12 mouse cellular contexts compared by ENCODE assay signal in the genomic region with DNA sequence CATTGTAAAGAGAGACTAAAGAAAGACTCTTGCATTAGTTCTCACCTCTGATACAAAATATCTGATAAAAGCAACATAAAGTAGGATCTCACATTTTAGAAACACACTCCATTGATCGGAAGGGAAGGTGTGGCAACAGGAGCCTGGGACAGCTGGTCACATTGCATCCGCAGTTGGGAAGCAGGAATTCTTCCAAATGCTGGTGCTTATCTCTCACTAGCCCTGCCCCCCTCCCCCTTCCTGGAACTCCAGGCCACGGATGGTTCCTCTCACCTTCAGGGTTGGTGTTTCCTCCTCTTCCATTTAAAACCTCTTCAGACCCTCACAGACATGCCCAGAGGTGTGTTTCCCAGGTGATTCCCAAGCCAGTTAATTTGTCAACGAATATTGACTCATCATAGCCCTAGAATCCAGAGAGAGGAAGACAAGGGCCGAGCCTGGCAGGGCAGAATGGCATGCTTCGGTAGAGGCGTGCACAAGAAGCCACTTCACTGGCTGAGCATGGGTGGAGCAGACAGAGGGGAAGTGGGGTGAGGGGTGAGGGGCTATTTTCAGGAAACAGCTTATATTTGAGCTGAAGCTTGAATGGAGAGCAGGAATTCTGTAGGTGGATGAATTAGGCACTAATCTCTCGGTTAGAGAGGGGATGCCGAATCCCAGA. TPM values are rescaled to one million over a fixed set of nuclear protein-coding genes. Genes with fewer than 3 reads are reported as not detected.
DNase-seq lines count a peak whose midpoint lies in the region; ATAC-seq lines count a peak whose summit lies in the region.
"Had no signal": no experiment of that assay in that cellular context is flagged by ENCODE, and none has a peak within 500 bp of the region (broad histone marks: within the 10 kb centered on the region; RNA-seq: fewer than 3 reads in every experiment).

No protein-coding gene starts in this region.

- H3K4me2 ChIP-seq in forebrain, embryonic 11.5 days (ENCODE audit: low read depth, low read length, severe bottlenecking), result no peak overlapping the region
- peak overlapping the region; percentile 35 for H3K4me2 ChIP-seq in lung, embryonic 15.5 days
- no peak overlapping the region for H3K4me2 ChIP-seq in limb, embryonic 12.5 days
- H3K4me2 ChIP-seq in neural tube, embryonic 15.5 days, result no peak overlapping the region
- no peak overlapping the region for H3K4me2 ChIP-seq in forebrain, embryonic 13.5 days
- H3K4me2 ChIP-seq: midbrain, embryonic 12.5 days had no signal

- ATAC-seq in forebrain, embryonic 11.5 days (replicated peaks; ENCODE audit: low FRiP score), result no peak
- no peak for ATAC-seq in lung, embryonic 15.5 days (ENCODE audit: borderline replicate concordance, extremely low read depth, low FRiP score, low TSS enrichment)
- ATAC-seq in limb, embryonic 12.5 days (ENCODE audit: insufficient number of reproducible peaks, insufficient read depth, low FRiP score, low TSS enrichment, low read depth), result no peak
- no peak for ATAC-seq in neural tube, embryonic 15.5 days (ENCODE audit: low FRiP score)
- ATAC-seq in forebrain, embryonic 13.5 days, result no peak

- no peak overlapping the region for H3K9ac ChIP-seq in forebrain, embryonic 11.5 days (ENCODE audit: low read length)
- no peak overlapping the region for H3K9ac ChIP-seq in lung, embryonic 15.5 days
- H3K9ac ChIP-seq in limb, embryonic 12.5 days (replicated peaks), result no peak overlapping the region
- no peak overlapping the region for H3K9ac ChIP-seq in neural tube, embryonic 15.5 days (replicated peaks)
- no peak overlapping the region for H3K9ac ChIP-seq in forebrain, embryonic 13.5 days
- H3K9ac ChIP-seq: midbrain, embryonic 12.5 days had no signal

- no peak overlapping the region for H3K4me3 ChIP-seq in forebrain, embryonic 11.5 days (ENCODE audit: low read depth, low read length)
- H3K4me3 ChIP-seq in forebrain, embryonic 10.5 days, result no peak overlapping the region
- no peak overlapping the region for H3K4me3 ChIP-seq in lung, embryonic 15.5 days
- H3K4me3 ChIP-seq in limb, embryonic 12.5 days (replicated peaks), result no peak overlapping the region
- H3K4me3 ChIP-seq in neural tube, embryonic 15.5 days (replicated peaks), result no peak overlapping the region
- H3K4me3 ChIP-seq in forebrain, embryonic 13.5 days, result no peak overlapping the region
- H3K4me3 ChIP-seq: layer of hippocampus, adult 2 months; midbrain, embryonic 12.5 days had no signal

- no peaks in the 10 kb centered on the region for H3K9me3 ChIP-seq in forebrain, embryonic 11.5 days (ENCODE audit: control insufficient read depth, low read length)
- no peaks in the 10 kb centered on the region for H3K9me3 ChIP-seq in forebrain, embryonic 10.5 days
- no peaks in the 10 kb centered on the region for H3K9me3 ChIP-seq in lung, embryonic 15.5 days
- peaks cover 6% of the 10 kb centered on the region; the same call in 1 of the 2 replicates for H3K9me3 ChIP-seq in limb, embryonic 12.5 days
- no peaks in the 10 kb centered on the region for H3K9me3 ChIP-seq in neural tube, embryonic 15.5 days (replicated peaks)
- 0 out of 2 replicates have a peak, but pooled peaks cover 5% of the 10 kb centered on the region for H3K9me3 ChIP-seq in forebrain, embryonic 13.5 days (replicated peaks)

- peak; percentile 32 for DNase-seq in forebrain, embryonic 11.5 days (ENCODE audit: low spot score)
- DNase-seq in forebrain, embryonic 10.5 days (ENCODE audit: extremely low spot score, low spot score), result no peak
- no peak for DNase-seq in lung, postnatal 4 days
- DNase-seq in gastrocnemius, adult 8-10 months (ENCODE audit: low spot score in 2 of 2), result no peak
- DNase-seq: cerebellum, adult 11 months had no signal

- H3K27me3 ChIP-seq in forebrain, embryonic 11.5 days (ENCODE audit: control insufficient read depth, insufficient read depth, low read length), result no peaks in the 10 kb centered on the region
- H3K27me3 ChIP-seq in forebrain, embryonic 10.5 days (ENCODE audit: poor library complexity, severe bottlenecking), result peaks cover 6% of the 10 kb centered on the region; the same call in 1 of the 2 replicates
- H3K27me3 ChIP-seq in lung, embryonic 15.5 days, result no peaks in the 10 kb centered on the region
- no peaks in the 10 kb centered on the region for H3K27me3 ChIP-seq in limb, embryonic 12.5 days
- no peaks in the 10 kb centered on the region for H3K27me3 ChIP-seq in neural tube, embryonic 15.5 days (replicated peaks)
- H3K27me3 ChIP-seq in forebrain, embryonic 13.5 days, result no peaks in the 10 kb centered on the region

- H3K27ac ChIP-seq in forebrain, embryonic 11.5 days (ENCODE audit: low read depth, low read length), result no peak overlapping the region
- H3K27ac ChIP-seq in forebrain, embryonic 10.5 days, result no peak overlapping the region
- H3K27ac ChIP-seq in lung, embryonic 15.5 days, result 0 out of 2 replicates have a peak overlapping the region, but pooled peaks have one; percentile 5
- peak overlapping the region; percentile 76; the same call in 1 of the 2 replicates for H3K27ac ChIP-seq in limb, embryonic 12.5 days
- H3K27ac ChIP-seq in neural tube, embryonic 15.5 days (replicated peaks), result peak overlapping the region; percentile 77
- H3K27ac ChIP-seq in forebrain, embryonic 13.5 days, result no peak overlapping the region
- H3K27ac ChIP-seq: layer of hippocampus, adult 2 months had no signal

- WGBS in forebrain, embryonic 11.5 days, result 67% methylated on average over 9 of the region's 9 CpGs
- 73% methylated on average over 9 of the region's 9 CpGs for WGBS in forebrain, embryonic 10.5 days
- WGBS in lung, embryonic 15.5 days, result 19% methylated on average over 9 of the region's 9 CpGs
- 59% methylated on average over 9 of the region's 9 CpGs for WGBS in limb, embryonic 12.5 days
- 65% methylated on average over 9 of the region's 9 CpGs for WGBS in neural tube, embryonic 15.5 days
- WGBS in forebrain, embryonic 13.5 days, result 68% methylated on average over 9 of the region's 9 CpGs

- H3K36me3 ChIP-seq in forebrain, embryonic 11.5 days (ENCODE audit: control insufficient read depth, insufficient read depth, low read length), result no peaks in the 10 kb centered on the region
- H3K36me3 ChIP-seq in forebrain, embryonic 10.5 days (replicated peaks), result no peaks in the 10 kb centered on the region
- H3K36me3 ChIP-seq in lung, embryonic 15.5 days, result no peaks in the 10 kb centered on the region
- H3K36me3 ChIP-seq in limb, embryonic 12.5 days, result no peaks in the 10 kb centered on the region
- no peaks in the 10 kb centered on the region for H3K36me3 ChIP-seq in neural tube, embryonic 15.5 days
- no peaks in the 10 kb centered on the region for H3K36me3 ChIP-seq in forebrain, embryonic 13.5 days (ENCODE audit: poor library complexity, severe bottlenecking)
- H3K36me3 ChIP-seq: midbrain, embryonic 12.5 days had no signal

- peaks cover 6% of the 10 kb centered on the region; the same call in 1 of the 2 replicates for H3K4me1 ChIP-seq in forebrain, embryonic 11.5 days (replicated peaks; ENCODE audit: control insufficient read depth, insufficient read depth, low read length)
- H3K4me1 ChIP-seq in forebrain, embryonic 10.5 days, result peaks cover 25% of the 10 kb centered on the region
- H3K4me1 ChIP-seq in lung, embryonic 15.5 days, result peaks cover 20% of the 10 kb centered on the region
- H3K4me1 ChIP-seq in limb, embryonic 12.5 days (replicated peaks), result peaks cover 42% of the 10 kb centered on the region
- H3K4me1 ChIP-seq in neural tube, embryonic 15.5 days, result peaks cover 47% of the 10 kb centered on the region
- peaks cover 32% of the 10 kb centered on the region for H3K4me1 ChIP-seq in forebrain, embryonic 13.5 days

RNA-seq across cellular contexts. Expression of a gene that starts 28.3 kb away (rescaled TPM):
- polyA plus RNA-seq in forebrain, embryonic 11.5 days (2014; fragmentation: Nextera tagmentation; extraction: Ambion mirVana), result 19.1 and 19.3 TPM in 2 replicates
- polyA plus RNA-seq in forebrain, embryonic 10.5 days (2016; fragmentation: Nextera tagmentation; extraction: Ambion mirVana), result 24.3 and 25.4 TPM in 2 replicates
- 40.7 and 41.3 TPM in 2 replicates for polyA plus RNA-seq in lung, embryonic 15.5 days (2015; fragmentation: Nextera tagmentation; extraction: Ambion mirVana)
- 95.2 and 104 TPM in 2 replicates for polyA plus RNA-seq in limb, embryonic 12.5 days (2016; fragmentation: Nextera tagmentation; extraction: Ambion mirVana)
- polyA plus RNA-seq in neural tube, embryonic 15.5 days (2015; fragmentation: Nextera tagmentation; extraction: Ambion mirVana), result 84.8 and 89.7 TPM in 2 replicates
- 39.7 and 42.2 TPM in 2 replicates for polyA plus RNA-seq in forebrain, embryonic 13.5 days (2015; fragmentation: Nextera tagmentation; extraction: Ambion mirVana)
- total RNA-seq in gastrocnemius, adult 8-10 months (2022), result 1 to 10 TPM; 3.1 to 4.4 (median 3.4) TPM
- total RNA-seq: MEL had no signal

Comparison
In these comparisons a context has a peak if more than half of its experiments do, and no peak if none do; other contexts are left out.
1. H3K27ac ChIP-seq: peak in lung, embryonic 15.5 days (single experiment), limb, embryonic 12.5 days (single experiment) and neural tube, embryonic 15.5 days (single experiment); none in forebrain, embryonic 11.5 days (single experiment), forebrain, embryonic 10.5 days (single experiment) and forebrain, embryonic 13.5 days (single experiment).